Mouse (Mus musculus): ENCODE measurements around the gene Pkd1l2.

Gene Pkd1l2

GRCm38 (mm10) chr8:117097051-117097563 lies 14.9 kb upstream of the Pkd1l2 start:
- CTCF ChIA-PET, result no interaction called here
- POLR2A ChIA-PET, result no interaction called here

- POLR2A ChIA-PET, result no interaction called here
- CTCF ChIA-PET, result interaction anchor here in 1 of 4 experiments (0.6 kb wide), 2 partner anchors 99 to 596 kb away, joined by 3 read pairs; no protein-coding TSS in a partner anchor
Measured at GRCm38 (mm10) chr8:117095647-117096046, 13.4 kb upstream of the Pkd1l2 start, which contains the start of gene Bco1. Gene Bco1, plus strand, starts transcription at chr8:117095854.

GRCm38 (mm10) chr8:117094053-117094452 lies 11.8 kb upstream of the Pkd1l2 start:
- ChIA-PET POLR2A (interaction anchor here in 1 of 4 experiments (1.7 kb wide), 1 partner anchor 15 kb away, joined by 3 read pairs; no protein-coding TSS in a partner anchor), CTCF (interaction anchor here (0.6 to 1.2 kb wide), 5 partner anchors 14 to 613 kb away, joined by 3 to 4 read pairs (median 3); no protein-coding TSS in a partner anchor)

GRCm38 (mm10) chr8:117089802-117090201 lies 7.6 kb upstream of the Pkd1l2 start:
- ChIA-PET POLR2A (interaction anchor here in 1 of 4 experiments (1.0 to 2.5 kb wide), 2 partner anchors 11 to 37 kb away, joined by 3 to 10 read pairs; no protein-coding TSS in a partner anchor), CTCF (no interaction called here)

- ChIA-PET POLR2A (no interaction called here), CTCF (no interaction called here)
Measured at GRCm38 (mm10) chr8:117087036-117087435, 4.8 kb upstream of the Pkd1l2 start.

GRCm38 (mm10) chr8:117085521-117085920 lies 3.3 kb upstream of the Pkd1l2 start:
- POLR2A ChIA-PET, result interaction anchor here in 1 of 4 experiments (0.6 kb wide), 1 partner anchor 27 kb away, joined by 3 read pairs; no protein-coding TSS in a partner anchor
- CTCF ChIA-PET, result interaction anchor here in 1 of 4 experiments (0.7 kb wide), 1 partner anchor 31 kb away, joined by 3 read pairs; no protein-coding TSS in a partner anchor

- CTCF ChIA-PET, result no interaction called here
- POLR2A ChIA-PET, result no interaction called here
Measured at GRCm38 (mm10) chr8:117082947-117083559, 804 bp upstream of the Pkd1l2 start.

GRCm38 (mm10) chr8:117079652-117080051 lies 2.6 kb downstream of the Pkd1l2 start:
- POLR2A ChIA-PET, result interaction anchor here in 1 of 4 experiments (0.6 to 2.1 kb wide), 5 partner anchors 11 to 123 kb away, joined by 3 to 10 read pairs (median 3); no protein-coding TSS in a partner anchor
- CTCF ChIA-PET, result interaction anchor here in 2 of 4 experiments (0.7 to 1.1 kb wide), 3 partner anchors 10 to 300 kb away, joined by 3 read pairs; no protein-coding TSS in a partner anchor

GRCm38 (mm10) chr8:117078367-117078926 lies 3.8 kb downstream of the Pkd1l2 start:
- POLR2A ChIA-PET, result interaction anchor here in 1 of 4 experiments (0.7 to 2.1 kb wide), 4 partner anchors 12 to 384 kb away, joined by 3 to 10 read pairs (median 3); no protein-coding TSS in a partner anchor

GRCm38 (mm10) chr8:117074350-117075182 lies 7.7 kb downstream of the Pkd1l2 start:
- ChIA-PET CTCF (interaction anchor here in 1 of 4 experiments (0.6 kb wide), 1 partner anchor 89 kb away, joined by 3 read pairs; no protein-coding TSS in a partner anchor), POLR2A (no interaction called here)

More at GRCm38 (mm10) chr8:117078367-117078926, 3.8 kb downstream of the Pkd1l2 start:
- CTCF ChIA-PET, result interaction anchor here in 2 of 4 experiments (0.5 to 1.4 kb wide), 9 partner anchors 9 to 388 kb away, joined by 3 to 4 read pairs (median 3); partner anchors contain the start of gene 1700030J22Rik (in 1 of the 2)

GRCm38 (mm10) chr8:117069708-117070107 lies 12.5 kb downstream of the Pkd1l2 start:
- POLR2A ChIA-PET, result interaction anchor here in 2 of 4 experiments (0.6 to 0.7 kb wide), 3 partner anchors 40 to 77 kb away, joined by 3 to 7 read pairs (median 3); no protein-coding TSS in a partner anchor

GRCm38 (mm10) chr8:117068294-117068693 lies 14.0 kb downstream of the Pkd1l2 start:
- CTCF ChIA-PET, result interaction anchor here (0.6 to 1.3 kb wide), 4 partner anchors 9 to 36 kb away, joined by 3 to 17 read pairs (median 4); no protein-coding TSS in a partner anchor
- POLR2A ChIA-PET, result interaction anchor here in 1 of 4 experiments (1.2 kb wide), 1 partner anchor 193 kb away, joined by 3 read pairs; no protein-coding TSS in a partner anchor

More at GRCm38 (mm10) chr8:117069708-117070107, 12.5 kb downstream of the Pkd1l2 start:
- CTCF ChIA-PET, result interaction anchor here (0.5 to 1.4 kb wide), 15 partner anchors 9 to 767 kb away, joined by 3 to 10 read pairs (median 4); no protein-coding TSS in a partner anchor

- ChIA-PET CTCF (interaction anchor here in 2 of 4 experiments (1.1 to 1.3 kb wide), 2 partner anchors 8 kb away, joined by 3 to 5 read pairs; no protein-coding TSS in a partner anchor), POLR2A (interaction anchor here in 1 of 4 experiments (1.2 kb wide), 1 partner anchor 194 kb away, joined by 3 read pairs; no protein-coding TSS in a partner anchor)
Measured at GRCm38 (mm10) chr8:117067396-117067795, 14.9 kb downstream of the Pkd1l2 start.

- ChIA-PET POLR2A (no interaction called here), CTCF (no interaction called here)
Measured at GRCm38 (mm10) chr8:117066955-117067354, 15.3 kb downstream of the Pkd1l2 start.

- CTCF ChIA-PET, result interaction anchor here in 3 of 4 experiments (0.5 to 1.1 kb wide), 10 partner anchors 8 to 409 kb away, joined by 3 to 5 read pairs (median 3); no protein-coding TSS in a partner anchor
- POLR2A ChIA-PET, result interaction anchor here in 1 of 4 experiments (0.6 to 0.7 kb wide), 2 partner anchors 16 to 68 kb away, joined by 3 read pairs; partner anchors contain the start of gene Gcsh
Measured at GRCm38 (mm10) chr8:117061180-117061880, 20.9 kb downstream of the Pkd1l2 start.

- CTCF ChIA-PET, result interaction anchor here in 3 of 4 experiments (0.6 to 1.1 kb wide), 7 partner anchors 9 to 326 kb away, joined by 3 to 4 read pairs (median 3); no protein-coding TSS in a partner anchor
Measured at GRCm38 (mm10) chr8:117060306-117060705, 21.9 kb downstream of the Pkd1l2 start.

GRCm38 (mm10) chr8:117059021-117059420 lies 23.2 kb downstream of the Pkd1l2 start:
- ChIA-PET POLR2A (interaction anchor here in 2 of 4 experiments (0.8 to 1.1 kb wide), 4 partner anchors 36 to 138 kb away, joined by 3 read pairs; partner anchors contain the start of gene Cmc2 (in 1 of the 2)), CTCF (interaction anchor here (0.5 to 1.3 kb wide), 14 partner anchors 8 to 391 kb away, joined by 3 to 6 read pairs (median 3); partner anchors contain the start of gene 1700030J22Rik (in 1 of the 4))

More at GRCm38 (mm10) chr8:117060306-117060705, 21.9 kb downstream of the Pkd1l2 start:
- POLR2A ChIA-PET, result no interaction called here

Measured in embryonic stem cell, embryonic (primary cell).